Mouse (Mus musculus): Measurements from ENCODE around the gene Gm3317. TPM values are rescaled to one million over a fixed set of nuclear protein-coding genes. Genes with fewer than 3 reads are reported as not detected.
"Not testable (repeated sequence)": the region's sequence is repeated elsewhere in the genome, so short reads cannot be mapped to it uniquely, and the experiment has no call there.

Gene Gm3317
- polyA plus RNA-seq (2012; rRNA removed), result not detected in 2 replicates

- not testable (repeated sequence) for H3K36me3 ChIP-seq (ENCODE audit: control insufficient read depth, insufficient read depth, low read length); H3K27me3 ChIP-seq (replicated peaks; ENCODE audit: control insufficient read depth, insufficient read depth, low read length); DNase-seq; H3K4me3 ChIP-seq (ENCODE audit: insufficient read depth, low read depth, low read length); H3K27ac ChIP-seq (ENCODE audit: insufficient read depth, low read depth, low read length); H3K4me1 ChIP-seq (ENCODE audit: control insufficient read depth, insufficient read depth, low read length)
- WGBS, result no CpG with 5 or more reads among the region's 1 CpGs
Observed at GRCm38 (mm10) chr14:5164235-5164634, at the start of gene Gm3317. Gene Gm3317, plus strand, starts transcription at chr14:5164535.

GRCm38 (mm10) chr14:5131219-5131618 is 33.1 kb upstream of the Gm3317 start, which contains the start of gene Gm8279:
Gene Gm8279, plus strand, starts transcription at chr14:5131519.
- H3K27me3 ChIP-seq (replicated peaks; ENCODE audit: control insufficient read depth, insufficient read depth, low read length); DNase-seq; H3K36me3 ChIP-seq (ENCODE audit: control insufficient read depth, insufficient read depth, low read length); H3K27ac ChIP-seq (ENCODE audit: insufficient read depth, low read depth, low read length); H3K4me3 ChIP-seq (ENCODE audit: insufficient read depth, low read depth, low read length); H3K4me1 ChIP-seq (ENCODE audit: control insufficient read depth, insufficient read depth, low read length): not testable (repeated sequence)
- WGBS, result 84% methylated on average over 2 of the region's 2 CpGs

- not testable (repeated sequence) for H3K36me3 ChIP-seq (ENCODE audit: control insufficient read depth, insufficient read depth, low read length); DNase-seq; H3K27me3 ChIP-seq (replicated peaks; ENCODE audit: control insufficient read depth, insufficient read depth, low read length); H3K4me1 ChIP-seq (ENCODE audit: control insufficient read depth, insufficient read depth, low read length); H3K4me3 ChIP-seq (ENCODE audit: insufficient read depth, low read depth, low read length); H3K27ac ChIP-seq (ENCODE audit: insufficient read depth, low read depth, low read length)
- WGBS, result no CpG with 5 or more reads among the region's 3 CpGs
Observed at GRCm38 (mm10) chr14:5185493-5185892, 21.2 kb downstream of the Gm3317 start, which contains the start of gene Gm8271. Gene Gm8271, plus strand, starts transcription at chr14:5185793.

Other genes starting within 250 kb of the Gm3317 start
- gene Gm8297, start 180.6 kb upstream of the Gm3317 start, polyA plus RNA-seq (2012; rRNA removed), result not detected in 2 replicates
- not detected in 2 replicates for gene Gm3298, start 148.6 kb upstream of the Gm3317 start, polyA plus RNA-seq (2012; rRNA removed)
- gene 4930555G01Rik, start 113.9 kb upstream of the Gm3317 start, polyA plus RNA-seq (2012; rRNA removed), result not detected in 2 replicates
- not detected in 2 replicates for gene Gm8281, start 93.5 kb upstream of the Gm3317 start, polyA plus RNA-seq (2012; rRNA removed)
- not detected in 2 replicates for gene Gm8279, start 33.0 kb upstream of the Gm3317 start, polyA plus RNA-seq (2012; rRNA removed)
- gene Gm8271, start 21.3 kb downstream of the Gm3317 start, polyA plus RNA-seq (2012; rRNA removed), result not detected in 2 replicates
- gene Gm3526, start 96.0 kb downstream of the Gm3317 start, polyA plus RNA-seq (2012; rRNA removed), result not detected in 2 replicates
- not detected in 2 replicates for gene Gm3542, start 170.4 kb downstream of the Gm3317 start, polyA plus RNA-seq (2012; rRNA removed)
- not detected in 2 replicates for gene Gm3500, start 224.5 kb downstream of the Gm3317 start, polyA plus RNA-seq (2012; rRNA removed)